Mouse (Mus musculus) CH12.LX (cell line): ENCODE measurements around the gene Hdac4. TPM values are rescaled to one million over a fixed set of nuclear protein-coding genes. Genes with fewer than 3 reads are reported as not detected.

Source experiments
- DNase-seq: peaks from one replicate; pipeline ENCODE4 v3.0.0-alpha.2; 2013; ENCODE audit errors: extremely low read depth
- H3K27ac ChIP-seq: 2 replicates; pipeline ENCODE4 v1.5.1; 2012; ENCODE audit warnings: low read depth, mild to moderate bottlenecking, control low read depth, moderate library complexity; ENCODE audit not compliant: insufficient read depth
- H3K27me3 ChIP-seq: replicated peaks from 2 replicates; pipeline ENCODE3; 2012; ENCODE audit warnings: inconsistent platforms
- H3K36me3 ChIP-seq, 2 experiments: replicated peaks in 1 of 2; 2 replicates each; pipeline versions ENCODE3 to v1.6.1; 2012; ENCODE audit warnings: inconsistent platforms in 1 of 2, low read length in 1 of 2, mild to moderate bottlenecking in 1 of 2, mixed read lengths in 1 of 2, moderate library complexity in 1 of 2; ENCODE audit not compliant: control insufficient read depth in 1 of 2, insufficient read depth in 1 of 2
- H3K4me1 ChIP-seq, 2 experiments: 2 replicates each; pipeline ENCODE4 v1.6.1; 2012; ENCODE audit warnings: inconsistent platforms in 1 of 2, moderate library complexity in 1 of 2; ENCODE audit not compliant: insufficient read depth in 2 of 2, control insufficient read depth in 1 of 2
- H3K4me2 ChIP-seq: 2 replicates; pipeline ENCODE4 v1.6.1; 2012; ENCODE audit warnings: low read depth, mild to moderate bottlenecking, control low read depth; ENCODE audit not compliant: poor library complexity, insufficient read depth, severe bottlenecking
- H3K4me3 ChIP-seq, 3 experiments: fragments of 150-350 bp in 1 of 3; sonication (generic) in 1 of 3; replicated peaks in 1 of 3; 2 replicates each; pipeline versions ENCODE3 to v1.5.1; 2011 to 2012; ENCODE audit warnings: low read depth in 2 of 3, low read length in 2 of 3, mild to moderate bottlenecking in 2 of 3, moderate library complexity in 2 of 3, control low read depth in 1 of 3, improper control_type of control experiment in 1 of 3, inconsistent platforms in 1 of 3, mixed read lengths in 1 of 3; ENCODE audit not compliant: poor library complexity in 1 of 3
- H3K79me2 ChIP-seq: replicated peaks from 2 replicates; pipeline ENCODE4 v1.6.1; 2012; ENCODE audit warnings: mild to moderate bottlenecking, moderate library complexity; ENCODE audit not compliant: control insufficient read depth, poor library complexity, insufficient read depth, severe bottlenecking; ENCODE audit errors: extremely low read depth
- H3K9ac ChIP-seq: 2 replicates; pipeline ENCODE4 v1.6.1; 2012; ENCODE audit warnings: low read depth, mild to moderate bottlenecking, control low read depth, moderate library complexity; ENCODE audit not compliant: insufficient read depth
- H3K9me3 ChIP-seq: replicated peaks from 2 replicates; pipeline ENCODE3; 2012; ENCODE audit warnings: low read length, inconsistent platforms, mixed read lengths
- BHLHE40 ChIP-seq: IDR thresholded peaks from 2 replicates; pipeline ENCODE4 v1.6.1; 2011; ENCODE audit warnings: mild to moderate bottlenecking, low read depth, low read length, improper control_type of control experiment
- CHD2 ChIP-seq: IDR thresholded peaks from 2 replicates; pipeline ENCODE4 v1.6.1; 2011; ENCODE audit warnings: low read length, improper control_type of control experiment
- CTCF ChIP-seq, 2 experiments: IDR thresholded peaks in 1 of 2; conservative IDR thresholded peaks in 1 of 2; 2 replicates each; pipeline ENCODE4 v1.5.1; 2011 to 2012; ENCODE audit warnings: low read depth in 2 of 2, low read length in 2 of 2, improper control_type of control experiment in 1 of 2, inconsistent platforms in 1 of 2, mild to moderate bottlenecking in 1 of 2, moderate library complexity in 1 of 2
- ELF1 ChIP-seq: IDR thresholded peaks from 2 replicates; pipeline ENCODE4 v1.6.1; 2014; ENCODE audit warnings: low read depth, mild to moderate bottlenecking, inconsistent platforms, low read length, improper control_type of control experiment
- GABPA ChIP-seq: IDR thresholded peaks from 2 replicates; pipeline ENCODE4 v1.6.1; 2012; ENCODE audit warnings: low read depth, low read length, improper control_type of control experiment, inconsistent platforms; ENCODE audit not compliant: insufficient replicate concordance
- HCFC1 ChIP-seq: IDR thresholded peaks from 2 replicates; pipeline ENCODE4 v1.6.1; 2012; ENCODE audit warnings: low read depth, mild to moderate bottlenecking, inconsistent platforms, low read length, improper control_type of control experiment
- IRF4 ChIP-seq: IDR thresholded peaks from 2 replicates; pipeline ENCODE4 v1.6.1; 2014; ENCODE audit warnings: low read depth, mild to moderate bottlenecking, inconsistent platforms, low read length, improper control_type of control experiment
- MAFK ChIP-seq: IDR thresholded peaks from 2 replicates; pipeline ENCODE4 v1.6.1; 2011; ENCODE audit warnings: low read length, improper control_type of control experiment; ENCODE audit not compliant: insufficient replicate concordance
- MAX ChIP-seq: IDR thresholded peaks from 2 replicates; pipeline ENCODE4 v1.6.1; 2011; ENCODE audit warnings: low read length, improper control_type of control experiment
- MEF2A ChIP-seq: IDR thresholded peaks from 2 replicates; pipeline ENCODE4 v1.6.1; 2014; ENCODE audit warnings: low read depth, mild to moderate bottlenecking, inconsistent platforms, low read length, improper control_type of control experiment, borderline replicate concordance
- MXI1 ChIP-seq: IDR thresholded peaks from 2 replicates; pipeline ENCODE4 v1.6.1; 2011; ENCODE audit warnings: mild to moderate bottlenecking, low read depth, low read length, improper control_type of control experiment
- MYC ChIP-seq: IDR thresholded peaks from 2 replicates; pipeline ENCODE4 v1.6.1; 2011; ENCODE audit warnings: low read depth, mild to moderate bottlenecking, improper control_type of control experiment, low read length
- NELFE ChIP-seq: IDR thresholded peaks from 2 replicates; pipeline ENCODE4 v1.6.1; 2011; ENCODE audit warnings: low read depth, low read length, improper control_type of control experiment
- POLR2A ChIP-seq: IDR thresholded peaks from 2 replicates; pipeline ENCODE4 v1.6.1; 2011; ENCODE audit warnings: low read depth, mild to moderate bottlenecking, improper control_type of control experiment, low read length
- POLR2AphosphoS2 ChIP-seq: IDR thresholded peaks from 2 replicates; pipeline ENCODE4 v1.6.1; 2011; ENCODE audit warnings: low read depth, low read length, improper control_type of control experiment
- RCOR1 ChIP-seq: conservative IDR thresholded peaks from 2 replicates; pipeline ENCODE4 v1.6.1; 2012; ENCODE audit warnings: low read depth, mild to moderate bottlenecking, inconsistent platforms, low read length, improper control_type of control experiment
- TBP ChIP-seq: conservative IDR thresholded peaks from 2 replicates; pipeline ENCODE4 v1.6.1; 2011; ENCODE audit warnings: low read depth, low read length, improper control_type of control experiment
- UBTF ChIP-seq: IDR thresholded peaks from 2 replicates; pipeline ENCODE4 v1.6.1; 2012; ENCODE audit warnings: low read depth, mild to moderate bottlenecking, inconsistent platforms, low read length, improper control_type of control experiment, moderate library complexity
- ZC3H11A ChIP-seq: IDR thresholded peaks from 2 replicates; pipeline ENCODE4 v1.6.1; 2012; ENCODE audit warnings: low read depth, mild to moderate bottlenecking, inconsistent platforms, low read length, improper control_type of control experiment
- ZKSCAN1 ChIP-seq: IDR thresholded peaks from 2 replicates; pipeline ENCODE4 v1.6.1; 2012; ENCODE audit warnings: low read depth, inconsistent platforms, low read length, improper control_type of control experiment, borderline replicate concordance
- dilution Hi-C: fragments of 300-500 bp; cut with MboI; formaldehyde crosslinking; loops from 2 replicates; pipeline ENCODE4 v1.14.3; 2020; ENCODE audit warnings: low sequenced_read_pairs; ENCODE audit not compliant: extremely low pct_unique_long_range_greater_than_20kb, extremely low pct_ligation_motif_present
- in situ Hi-C: fragments of 300-500 bp; cut with MboI; formaldehyde crosslinking; loops from 3 replicates; pipeline ENCODE4 v1.14.3; 2019; ENCODE audit warnings: low sequenced_read_pairs, low pct_ligation_motif_present, low pct_unique_long_range_greater_than_20kb, mixed read lengths
- polyA plus RNA-seq: library from polyadenylated mRNA; unstranded; fragments of >175 nt; gene quantifications from 2 replicates; pipeline ENCODE4 v1.2.1, GENCODE M21; 2012; ENCODE audit warnings: low read depth; ENCODE audit not compliant: insufficient read length
- total RNA-seq, 2 experiments: library from RNA; depleted of rRNA; stranded (reverse); fragments of 300-350 nt in 1 of 2; fragments of >200 nt in 1 of 2; gene quantifications; 2 replicates each; pipeline ENCODE4 v1.2.3; 2012 to 2014

Gene Hdac4
- total and polyA plus RNA-seq, 3 experiments = 2.4 to 6.3 (median 4.3) TPM

DNA sequence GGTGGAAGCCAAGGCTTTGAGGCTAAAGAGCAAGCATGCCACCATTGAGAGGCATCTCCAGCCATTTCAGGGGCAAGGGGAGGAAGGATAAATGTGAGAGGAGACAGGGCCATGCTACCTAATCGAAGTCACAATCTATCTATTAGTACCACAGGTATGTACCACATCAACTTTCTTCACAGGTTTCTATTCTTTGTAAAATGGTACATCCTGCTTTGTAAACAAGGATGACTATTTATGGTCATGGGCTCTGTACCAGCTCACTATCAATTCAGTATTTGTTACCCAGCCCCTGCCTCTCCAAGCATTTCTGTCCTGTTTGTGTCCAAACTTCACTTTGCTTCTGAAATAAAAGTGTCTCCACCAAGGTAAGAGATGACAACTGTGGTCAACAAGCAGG, 92.7 kb downstream of the Hdac4 start:
- Histone ChIP-seq H3K4me2 (no peak overlapping the region), H3K4me1 (peaks cover 7 to 29% of the 10 kb centered on the region in 2 experiments), H3K9ac (no peak overlapping the region), H3K27me3 (no peaks in the 10 kb centered on the region), H3K36me3 (peaks cover 0 to 5% of the 10 kb centered on the region in 2 experiments), H3K79me2 (no peaks in the 10 kb centered on the region; the same call in 1 of the 2 replicates), H3K27ac (no peak overlapping the region)
- DNase-seq = no peak
- in situ Hi-C loops = no loop called here
- TF ChIP-seq MEF2A (no peak), NELFE (no peak), CHD2 (no peak), IRF4 (no peak), TBP (no peak), ZC3H11A (no peak), MAX (no peak), GABPA (no peak), ELF1 (no peak), ZKSCAN1 (no peak), POLR2AphosphoS2 (no peak), HCFC1 (no peak), CTCF (conservative IDR thresholded peaks at IDR 0.05 in 1 of 2, IDR thresholded peaks at IDR 0.05 in 1 of 2; ENCODE audit: low read depth in 2 of 2, low read length in 2 of 2) (no peak), POLR2A (no peak)
- TF ChIP-seq, all 38 proteins: peak for 0
- Histone ChIP-seq H3K4me3 (no peak overlapping the region), H3K9me3 (no peaks in the 10 kb centered on the region)
- dilution Hi-C loops = no loop called here

DNA sequence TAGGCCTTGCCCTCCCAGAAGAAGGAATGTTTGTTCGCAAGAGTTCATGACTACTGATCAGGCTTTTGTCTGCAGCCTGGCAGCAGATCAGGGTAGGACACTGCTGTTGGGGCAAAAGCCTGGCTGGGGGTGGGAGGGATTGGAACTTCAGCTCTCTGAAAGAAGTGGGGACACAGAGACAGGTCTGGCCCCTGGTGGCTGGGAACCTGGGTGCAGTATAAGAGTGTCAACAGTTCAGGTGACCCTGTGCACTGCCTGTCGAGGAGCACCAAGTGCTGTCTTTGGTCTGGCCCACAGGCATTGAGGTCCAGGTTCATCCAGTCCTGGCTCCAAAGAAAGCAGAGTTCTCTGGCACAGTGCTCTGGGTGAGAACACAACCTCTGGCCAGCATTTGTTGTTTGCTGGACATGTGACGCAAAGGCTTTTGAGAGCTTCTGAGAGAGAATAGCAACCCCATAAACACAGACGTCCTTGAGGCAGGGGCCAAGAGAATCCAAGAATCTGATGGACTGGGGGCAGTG, 95.1 kb downstream of the Hdac4 start:
- peaks cover 0 to 3% of the 10 kb centered on the region in 2 experiments for H3K36me3 ChIP-seq
- no peaks in the 10 kb centered on the region for H3K27me3 ChIP-seq
- H3K27ac ChIP-seq = no peak overlapping the region
- no peak overlapping the region for H3K4me3 ChIP-seq
- peaks cover 7 to 22% of the 10 kb centered on the region in 2 experiments for H3K4me1 ChIP-seq
- no peak for DNase-seq
- H3K79me2 ChIP-seq = no peaks in the 10 kb centered on the region; the same call in 1 of the 2 replicates
- dilution Hi-C loops = no loop called here
- no peak overlapping the region for H3K4me2 ChIP-seq
- TF ChIP-seq MXI1 (no peak), ZKSCAN1 (no peak), MAFK (no peak), RCOR1 (no peak), BHLHE40 (no peak), MAX (no peak), ELF1 (no peak), UBTF (no peak), MYC (no peak), CHD2 (no peak)
- in situ Hi-C loops = no loop called here
- H3K9me3 ChIP-seq = no peaks in the 10 kb centered on the region
- H3K9ac ChIP-seq = no peak overlapping the region
